Mouse (Mus musculus) liver, postnatal 0 days (tissue): Measurements from ENCODE around the gene Hoxb5. TPM values are rescaled to one million over a fixed set of nuclear protein-coding genes. Genes with fewer than 3 reads are reported as not detected.
A peak's percentile ranks its signal among the peaks of the same experiment; 100 is the strongest.

Source experiments
- ATAC-seq: fragments of 200-750 bp; cut with Nextera tagmentation; 2 replicates; pipeline ENCODE4 v1.8.0; 2017; ENCODE audit warnings: mild to moderate bottlenecking, moderate library complexity
- DNase-seq: peaks from one replicate; pipeline ENCODE4 v3.0.0-alpha.2; 2016
- H3K27ac ChIP-seq: fragments of 300-500 bp; sonication (generic); 2 replicates; pipeline ENCODE4 v1.5.1; 2014; ENCODE audit warnings: antibody characterized with exemption, moderate library complexity, mild to moderate bottlenecking, low read depth
- H3K27me3 ChIP-seq: fragments of 300-500 bp; sonication (generic); 2 replicates; pipeline ENCODE4 v1.6.1; 2014; ENCODE audit warnings: low read length, control low read depth, mixed read lengths; ENCODE audit not compliant: insufficient read depth
- H3K36me3 ChIP-seq: fragments of 300-500 bp; sonication (generic); replicated peaks from 2 replicates; pipeline ENCODE4 v1.6.1; 2014; ENCODE audit warnings: mild to moderate bottlenecking, control low read depth, low read length, moderate library complexity, mixed read lengths; ENCODE audit not compliant: insufficient read depth
- H3K4me1 ChIP-seq: fragments of 300-500 bp; sonication (generic); 2 replicates; pipeline ENCODE4 v1.6.1; 2014; ENCODE audit warnings: antibody characterized with exemption, mild to moderate bottlenecking, control low read depth; ENCODE audit not compliant: insufficient read depth
- H3K4me2 ChIP-seq: fragments of 300-500 bp; sonication (generic); 2 replicates; pipeline ENCODE4 v1.6.1; 2014; ENCODE audit warnings: low read depth, mild to moderate bottlenecking, low read length, moderate library complexity, mixed read lengths
- H3K4me3 ChIP-seq: fragments of 300-500 bp; sonication (generic); 2 replicates; pipeline ENCODE4 v1.5.1; 2014; ENCODE audit warnings: low read depth, low read length
- H3K9ac ChIP-seq: fragments of 300-500 bp; sonication (generic); replicated peaks from 2 replicates; pipeline ENCODE4 v1.6.1; 2014; ENCODE audit warnings: mild to moderate bottlenecking, moderate library complexity
- H3K9me3 ChIP-seq: fragments of 300-500 bp; sonication (generic); 2 replicates; pipeline ENCODE4 v1.6.1; 2016; ENCODE audit warnings: mild to moderate bottlenecking, control low read depth, low read length, mixed read lengths
- CTCF ChIP-seq: sonication (generic); IDR thresholded peaks from 2 replicates; pipeline ENCODE4 v1.5.1; 2016; ENCODE audit warnings: antibody characterized with exemption, low read depth
- EP300 ChIP-seq: IDR thresholded peaks from 2 replicates; pipeline ENCODE4 v1.6.1; 2016; ENCODE audit warnings: antibody characterized with exemption, low read depth, mild to moderate bottlenecking
- WGBS: fragments of 180-500 bp; shearing (Covaris S2); extraction: QIAGEN DNeasy Blood & Tissue Kit; methylation state at CpG from one replicate; pipeline ENCODE4 v1.1.7; 2014; ENCODE audit not compliant: insufficient replicate concordance; 5-methylcytosine and 5-hydroxymethylcytosine counted together
- polyA plus RNA-seq: library from polyadenylated mRNA; unstranded; fragments of >200 nt; fragmentation: Nextera tagmentation; extraction: Ambion mirVana; gene quantifications from 2 replicates; pipeline ENCODE4 v1.2.1, GENCODE M21; 2015

The Hoxb5 gene
- polyA plus RNA-seq, 1 experiment from 2014 or later = 0.75 TPM

DNA sequence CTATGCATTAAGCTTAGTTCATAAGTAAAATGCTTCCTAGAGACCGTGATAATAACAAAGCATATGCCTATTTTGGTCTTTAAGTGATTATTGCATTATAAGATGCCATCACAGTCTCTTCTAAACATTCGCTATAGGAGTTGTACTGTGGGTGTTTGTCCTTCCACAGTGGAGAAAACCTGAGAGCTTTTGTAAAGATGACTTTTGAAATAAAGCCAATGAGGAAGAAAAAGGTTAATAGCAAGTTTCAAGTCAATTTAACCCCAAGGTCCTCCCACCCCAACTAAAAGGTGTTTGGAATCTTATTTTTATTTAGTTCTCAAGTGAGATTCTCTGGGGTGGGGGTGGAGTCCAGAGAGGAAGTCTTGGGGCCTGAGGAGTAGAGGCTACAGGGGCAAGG is 10.0 kb downstream of the Hoxb5 start:
- H3K27me3 ChIP-seq = peaks cover 97% of the 10 kb centered on the region
- 56% methylated on average over 2 of the region's 2 CpGs for WGBS
- H3K4me2 ChIP-seq = no peak overlapping the region
- no peaks in the 10 kb centered on the region for H3K36me3 ChIP-seq
- H3K9ac ChIP-seq = no peak overlapping the region
- H3K4me3 ChIP-seq = no peak overlapping the region
- ATAC-seq (no peak), DNase-seq (no peak)
- H3K4me1 ChIP-seq = peaks cover 8% of the 10 kb centered on the region
- no peak overlapping the region for H3K27ac ChIP-seq
- TF ChIP-seq EP300 = no peak
- no peak for TF ChIP-seq CTCF
- no peaks in the 10 kb centered on the region for H3K9me3 ChIP-seq

GRCm38 (mm10) chr11:96313806-96314428 is 10.8 kb downstream of the Hoxb5 start:
- Histone ChIP-seq H3K4me3 (no peak overlapping the region), H3K27me3 (peaks cover 97% of the 10 kb centered on the region), H3K9ac (no peak overlapping the region), H3K9me3 (no peaks in the 10 kb centered on the region), H3K36me3 (no peaks in the 10 kb centered on the region), H3K4me2 (peak overlapping the region; percentile 50; the same call in 1 of the 2 replicates), H3K27ac (peak overlapping the region; percentile 64; the same call in 1 of the 2 replicates), H3K4me1 (peaks cover 8% of the 10 kb centered on the region)
- DNase-seq = no peak
- TF ChIP-seq EP300 (no peak), CTCF (no peak)
- 27% methylated on average over 12 of the region's 12 CpGs for WGBS
- ATAC-seq = no peak

DNA sequence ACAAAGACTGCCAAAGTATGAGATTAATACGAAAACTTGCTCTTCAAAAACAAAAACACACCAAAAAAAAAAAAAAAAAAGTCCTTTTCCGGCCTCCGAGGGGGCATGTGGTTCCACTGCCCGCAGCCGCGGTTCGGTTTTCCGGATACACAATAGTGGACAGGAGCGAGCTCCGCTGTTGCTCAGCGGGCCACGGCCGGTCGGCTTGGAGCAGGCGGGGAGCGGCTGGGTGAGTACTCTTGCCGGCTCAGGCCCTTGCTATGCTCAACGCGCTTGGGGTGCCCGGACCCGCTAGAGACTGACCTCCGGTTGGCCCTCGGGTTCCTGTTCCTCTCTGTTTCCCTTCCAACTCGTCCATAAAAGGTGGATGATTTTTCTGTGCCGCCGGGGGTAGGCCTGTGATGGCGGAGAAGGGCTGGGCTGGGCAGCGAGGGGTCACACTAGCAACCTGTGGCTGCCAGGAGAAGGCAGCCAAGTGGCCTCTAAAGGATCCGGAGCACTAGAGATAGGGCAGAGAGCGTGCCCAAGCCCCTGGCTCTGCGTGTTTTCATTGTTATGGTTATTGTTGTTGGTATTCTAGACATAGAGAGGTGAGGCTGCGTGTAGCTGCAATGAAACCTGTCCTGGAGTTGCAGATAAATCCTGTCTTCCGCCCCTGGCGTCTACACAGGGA is 11.7 kb downstream of the Hoxb5 start:
- Histone ChIP-seq H3K9ac (no peak overlapping the region), H3K9me3 (no peaks in the 10 kb centered on the region), H3K36me3 (no peaks in the 10 kb centered on the region), H3K4me3 (peak overlapping the region; percentile 28), H3K27ac (peak overlapping the region; percentile 64), H3K4me2 (peak overlapping the region; percentile 50), H3K4me1 (peaks cover 8% of the 10 kb centered on the region), H3K27me3 (peaks cover 98% of the 10 kb centered on the region)
- TF ChIP-seq EP300 = no peak
- TF ChIP-seq CTCF = no peak
- DNase-seq (peak; percentile 32), ATAC-seq (no peak)
- WGBS = 3% methylated on average over 34 of the region's 34 CpGs

- H3K27ac ChIP-seq = no peak overlapping the region; the same call in 1 of the 2 replicates
- no peaks in the 10 kb centered on the region for H3K9me3 ChIP-seq
- no peaks in the 10 kb centered on the region for H3K36me3 ChIP-seq
- peaks cover 98% of the 10 kb centered on the region for H3K27me3 ChIP-seq
- ATAC-seq (no peak), DNase-seq (no peak)
- peak overlapping the region; percentile 50 for H3K4me2 ChIP-seq
- WGBS = 28% methylated on average over 5 of the region's 5 CpGs
- no peak for TF ChIP-seq EP300
- H3K4me1 ChIP-seq = peaks cover 8% of the 10 kb centered on the region
- H3K4me3 ChIP-seq = peak overlapping the region; percentile 28
- no peak overlapping the region for H3K9ac ChIP-seq
These were observed 12.2 kb downstream of the Hoxb5 start for GRCm38 (mm10) chr11:96315344-96315681.

GRCm38 (mm10) chr11:96316696-96317607 is 13.8 kb downstream of the Hoxb5 start:
- no peak overlapping the region for H3K9ac ChIP-seq
- H3K4me3 ChIP-seq = no peak overlapping the region
- WGBS = 36% methylated on average over 18 of the region's 18 CpGs
- DNase-seq = no peak
- peaks cover 91% of the 10 kb centered on the region for H3K27me3 ChIP-seq
- H3K36me3 ChIP-seq = no peaks in the 10 kb centered on the region
- H3K4me2 ChIP-seq = no peak overlapping the region
- no peak overlapping the region for H3K27ac ChIP-seq
- H3K9me3 ChIP-seq = no peaks in the 10 kb centered on the region
- no peak for ATAC-seq
- no peak for TF ChIP-seq EP300
- no peak for TF ChIP-seq CTCF
- H3K4me1 ChIP-seq = peaks cover under 1% of the 10 kb centered on the region; the same call in 1 of the 2 replicates
